1 mouse cellular context compared by ENCODE assay signal in the genomic region with DNA sequence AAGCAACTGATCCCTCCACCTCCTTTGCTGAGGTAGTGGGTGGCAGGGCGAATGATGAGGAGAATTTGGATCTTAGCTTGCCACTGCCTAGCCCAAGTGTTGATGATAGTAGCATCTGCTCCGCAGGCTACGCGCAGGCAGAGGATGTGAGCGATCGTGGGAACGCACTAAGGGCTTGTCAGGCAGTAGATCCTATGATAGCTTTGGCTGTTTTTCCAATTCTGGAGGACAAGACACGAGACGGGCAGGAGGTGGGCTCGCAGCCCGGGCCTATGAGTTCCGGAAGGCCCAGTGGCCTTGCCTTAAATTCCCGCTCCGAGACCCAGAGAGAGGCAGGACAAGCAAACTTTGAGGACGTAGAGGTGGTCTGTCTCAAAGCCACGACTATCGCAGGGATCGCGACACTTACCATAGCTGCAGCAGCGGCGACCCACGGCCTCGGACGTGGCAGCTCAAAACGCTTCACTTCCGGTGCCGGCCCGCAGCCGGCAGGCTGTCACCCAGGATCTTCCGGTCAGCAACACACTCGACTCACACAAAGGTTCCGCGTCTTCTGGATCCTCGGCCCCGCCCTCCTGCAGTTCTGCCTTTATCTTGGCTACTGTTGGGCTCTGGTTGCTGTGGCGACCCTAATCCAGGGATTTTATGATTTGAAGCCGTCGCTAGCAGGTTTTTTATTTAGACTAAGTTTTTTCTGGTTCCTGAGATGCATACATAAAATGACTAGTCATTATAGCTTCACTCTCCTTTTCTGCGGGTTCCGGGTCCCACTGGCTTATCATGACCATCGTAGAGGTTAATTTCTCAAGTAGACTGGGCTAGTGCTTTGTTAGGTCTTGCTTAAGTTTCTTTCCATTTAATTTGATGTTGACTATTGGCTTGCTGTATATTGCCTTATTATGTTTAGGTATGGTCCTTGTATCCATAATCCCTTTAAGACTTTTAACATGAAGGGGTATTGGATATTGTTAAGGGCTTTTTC.
TF ChIP-seq lines count a peak whose summit lies in the region.

Gene Sec13 (minus strand): TSS at position 508 of the 982 bp plus-strand sequence.

TF ChIP-seq in CH12.LX, 34 proteins besides CTCF, POLR2A, EP300 and RAD21 (continued from another document):
- TF ChIP-seq MEF2A (IDR thresholded peaks at IDR 0.05; ENCODE audit: borderline replicate concordance, low read depth, low read length): peak; percentile 78
- peak; percentile 67 for TF ChIP-seq IRF4 (IDR thresholded peaks at IDR 0.05; ENCODE audit: low read depth, low read length)
- no peak for TF ChIP-seq CHD2 (IDR thresholded peaks at IDR 0.05; ENCODE audit: low read length)
- TF ChIP-seq CHD1 (IDR thresholded peaks at IDR 0.05; ENCODE audit: low read depth, low read length): no peak
- TF ChIP-seq ZC3H11A (IDR thresholded peaks at IDR 0.05; ENCODE audit: low read depth, low read length): no peak
- TF ChIP-seq ZMIZ1 (IDR thresholded peaks at IDR 0.05; ENCODE audit: low read depth, low read length): peak; percentile 61; the same call in 1 of the 2 replicates
- peak; percentile 57; the same call in 1 of the 2 replicates for TF ChIP-seq MYC (IDR thresholded peaks at IDR 0.05; ENCODE audit: low read depth, low read length)
- peak; percentile 88 for TF ChIP-seq TBP (conservative IDR thresholded peaks at IDR 0.05; ENCODE audit: low read depth, low read length)
- peak; percentile 91 for TF ChIP-seq NELFE (IDR thresholded peaks at IDR 0.05; ENCODE audit: low read depth, low read length)
- no peak for TF ChIP-seq ZNF384 (IDR thresholded peaks at IDR 0.05; ENCODE audit: low read depth, low read length)
- peak; percentile 62; the same call in 1 of the 2 replicates for TF ChIP-seq POLR2AphosphoS2 (IDR thresholded peaks at IDR 0.05; ENCODE audit: low read depth, low read length)
- TF ChIP-seq MAZ (IDR thresholded peaks at IDR 0.05; ENCODE audit: low read depth, low read length): peak; percentile 92
- peak; percentile 95 for TF ChIP-seq SIN3A (IDR thresholded peaks at IDR 0.05; ENCODE audit: low read length)
- peak; percentile 94 for TF ChIP-seq MXI1 (IDR thresholded peaks at IDR 0.05; ENCODE audit: low read depth, low read length)
- no peak for TF ChIP-seq USF2 (conservative IDR thresholded peaks at IDR 0.05; ENCODE audit: low read depth, low read length)
- TF ChIP-seq MAX (IDR thresholded peaks at IDR 0.05; ENCODE audit: low read length): 0 out of 2 replicates have a peak, but pooled peaks have one; percentile 62
- peak; percentile 51 for TF ChIP-seq NRF1 (IDR thresholded peaks at IDR 0.05; ENCODE audit: low read depth, low read length)
